Mouse (Mus musculus) ES-Bruce4 (cell line): ENCODE results near the gene Psmb10. TPM values are rescaled to one million over a fixed set of nuclear protein-coding genes. Genes with fewer than 3 reads are reported as not detected.

Experiments used
- H3K27ac ChIP-seq: 2 replicates; pipeline ENCODE4 v1.5.1; 2012; ENCODE audit warnings: low read length, inconsistent platforms; ENCODE audit not compliant: insufficient read depth
- H3K27me3 ChIP-seq: 2 replicates; pipeline ENCODE4 v1.6.1; 2012; ENCODE audit warnings: mild to moderate bottlenecking, low read length, inconsistent platforms; ENCODE audit not compliant: control insufficient read depth, poor library complexity, insufficient read depth, severe bottlenecking
- H3K36me3 ChIP-seq: 2 replicates; pipeline ENCODE4 v1.6.1; 2012; ENCODE audit warnings: inconsistent platforms, mild to moderate bottlenecking, low read length, moderate library complexity; ENCODE audit not compliant: control insufficient read depth, poor library complexity, insufficient read depth, severe bottlenecking
- H3K4me1 ChIP-seq: one replicate; pipeline ENCODE4 v1.8.1; 2011; ENCODE audit warnings: low read length; ENCODE audit not compliant: control insufficient read depth, insufficient read depth
- H3K4me3 ChIP-seq: 2 replicates; pipeline ENCODE4 v1.5.1; 2011; ENCODE audit warnings: low read depth, mild to moderate bottlenecking, low read length
- H3K9ac ChIP-seq: 2 replicates; pipeline ENCODE4 v1.6.1; 2012; ENCODE audit warnings: low read depth, mild to moderate bottlenecking, inconsistent platforms; ENCODE audit not compliant: poor library complexity, severe bottlenecking
- H3K9me3 ChIP-seq: replicated peaks from 2 replicates; pipeline ENCODE4 v1.6.1; 2012; ENCODE audit warnings: mild to moderate bottlenecking, low read length, inconsistent platforms; ENCODE audit not compliant: control insufficient read depth, poor library complexity, insufficient read depth, severe bottlenecking
- CTCF ChIP-seq: IDR thresholded peaks from one replicate; pipeline ENCODE4 v1.8.1; 2011; ENCODE audit warnings: low read depth, low read length
- EP300 ChIP-seq: IDR thresholded peaks from 2 replicates; pipeline ENCODE4 v1.6.1; 2011; ENCODE audit warnings: low read depth, low read length; ENCODE audit not compliant: insufficient read depth
- POLR2A ChIP-seq: IDR thresholded peaks from one replicate; pipeline ENCODE4 v1.8.1; 2011; ENCODE audit warnings: low read length; ENCODE audit not compliant: insufficient read depth
- polyA plus RNA-seq: library from polyadenylated mRNA; stranded (reverse); fragments of >200 nt; gene quantifications from 2 replicates; pipeline ENCODE4 v1.2.4, GENCODE M21; 2011; ENCODE audit warnings: low read depth; ENCODE audit not compliant: missing spikeins, insufficient read depth, insufficient read length

The Psmb10 gene
- polyA plus RNA-seq, 1 experiment = 46.1 TPM

GRCm38 (mm10) chr8:105892432-105892831 lies 45.8 kb downstream of the Psmb10 start:
- H3K4me1 ChIP-seq = no peaks in the 10 kb centered on the region
- no peak overlapping the region for H3K9ac ChIP-seq
- no peaks in the 10 kb centered on the region for H3K9me3 ChIP-seq
- no peak overlapping the region for H3K4me3 ChIP-seq
- no peaks in the 10 kb centered on the region for H3K27me3 ChIP-seq
- H3K36me3 ChIP-seq = peaks cover 37% of the 10 kb centered on the region
- no peak for TF ChIP-seq POLR2A
- TF ChIP-seq CTCF = peak; percentile 52
- no peak overlapping the region for H3K27ac ChIP-seq

GRCm38 (mm10) chr8:105890870-105891269 lies 47.4 kb downstream of the Psmb10 start:
- H3K4me3 ChIP-seq = no peak overlapping the region
- no peaks in the 10 kb centered on the region for H3K4me1 ChIP-seq
- no peak overlapping the region for H3K9ac ChIP-seq
- H3K36me3 ChIP-seq = peaks cover 52% of the 10 kb centered on the region
- H3K27me3 ChIP-seq = no peaks in the 10 kb centered on the region
- no peaks in the 10 kb centered on the region for H3K9me3 ChIP-seq
- TF ChIP-seq EP300 = no peak
- no peak for TF ChIP-seq POLR2A
- H3K27ac ChIP-seq = no peak overlapping the region

- TF ChIP-seq EP300 (no peak), POLR2A (no peak), CTCF (no peak)
- H3K9me3 ChIP-seq = no peaks in the 10 kb centered on the region
- H3K9ac ChIP-seq = no peak overlapping the region
- no peaks in the 10 kb centered on the region for H3K27me3 ChIP-seq
- no peak overlapping the region for H3K4me3 ChIP-seq
- no peak overlapping the region for H3K27ac ChIP-seq
- no peaks in the 10 kb centered on the region for H3K4me1 ChIP-seq
- peaks cover 62% of the 10 kb centered on the region for H3K36me3 ChIP-seq
Measured at GRCm38 (mm10) chr8:105889756-105890465, 48.3 kb downstream of the Psmb10 start.

Other genes with a start within 250 kb of the Psmb10 start
- gene Acd, start 237.3 kb downstream of the Psmb10 start, polyA plus RNA-seq = 30.1 and 36.7 TPM in 2 replicates
- 10.4 and 10.9 TPM in 2 replicates for gene Pard6a, start 237.3 kb downstream of the Psmb10 start, polyA plus RNA-seq
- not detected in 2 replicates for gene 4933405L10Rik, start 230.8 kb downstream of the Psmb10 start, polyA plus RNA-seq
- 18.6 and 20.1 TPM in 2 replicates for gene Enkd1, start 230.2 kb downstream of the Psmb10 start, polyA plus RNA-seq
- 6.4 and 7.2 TPM in 2 replicates for gene Gfod2, start 179.8 kb downstream of the Psmb10 start, polyA plus RNA-seq
- gene Ranbp10, start 111.1 kb downstream of the Psmb10 start, polyA plus RNA-seq = 17.1 and 18.5 TPM in 2 replicates
- 0.33 TPM in 1 of 2 replicates, not detected in the other for gene Tsnaxip1, start 110.7 kb downstream of the Psmb10 start, polyA plus RNA-seq
- 86.3 and 97.6 TPM in 2 replicates for gene Cenpt, start 85.2 kb downstream of the Psmb10 start, polyA plus RNA-seq
- gene Thap11, start 83.3 kb downstream of the Psmb10 start, polyA plus RNA-seq = 29.6 and 31.0 TPM in 2 replicates
- 29.9 and 30.2 TPM in 2 replicates for gene Nutf2, start 77.9 kb downstream of the Psmb10 start, polyA plus RNA-seq
- 45.2 and 51.6 TPM in 2 replicates for gene Edc4, start 57.6 kb downstream of the Psmb10 start, polyA plus RNA-seq
- 1.1 and 2.7 TPM in 2 replicates for gene Nrn1l, start 44.9 kb downstream of the Psmb10 start, polyA plus RNA-seq
- 27.4 and 31.3 TPM in 2 replicates for gene Pskh1, start 38.0 kb downstream of the Psmb10 start, polyA plus RNA-seq
- gene Ctrl, start 4.6 kb downstream of the Psmb10 start, polyA plus RNA-seq = 0.78 and 1.7 TPM in 2 replicates
- 2.8 and 3.2 TPM in 2 replicates for gene Lcat, start 4.9 kb upstream of the Psmb10 start, polyA plus RNA-seq
- 57.1 and 65.1 TPM in 2 replicates for gene Slc12a4, start 27.7 kb upstream of the Psmb10 start, polyA plus RNA-seq
- 0.47 and 0.48 TPM in 2 replicates for gene Dpep3, start 41.0 kb upstream of the Psmb10 start, polyA plus RNA-seq
- 14.4 and 19.3 TPM in 2 replicates for gene Dus2, start 52.9 kb upstream of the Psmb10 start, polyA plus RNA-seq
- gene Dpep2nb, start 67.5 kb upstream of the Psmb10 start, polyA plus RNA-seq = not detected in 2 replicates
- 8.7 and 8.8 TPM in 2 replicates for gene Ddx28, start 73.4 kb upstream of the Psmb10 start, polyA plus RNA-seq
- 68.9 and 78.3 TPM in 2 replicates for gene Nfatc3, start 120.4 kb upstream of the Psmb10 start, polyA plus RNA-seq
- 10.8 and 13.2 TPM in 2 replicates for gene Esrp2, start 198.5 kb upstream of the Psmb10 start, polyA plus RNA-seq
- 18.0 and 19.6 TPM in 2 replicates for gene Pla2g15, start 212.0 kb upstream of the Psmb10 start, polyA plus RNA-seq
- 75.7 and 82.1 TPM in 2 replicates for gene Slc7a6, start 230.4 kb upstream of the Psmb10 start, polyA plus RNA-seq